Mouse (Mus musculus): ENCODE measurements around the gene Clec10a. TPM values are rescaled to one million over a fixed set of nuclear protein-coding genes. Genes with fewer than 3 reads are reported as not detected.

Gene Clec10a
- polyA plus RNA-seq, 1 experiment from 2014 or later, result 0.73 TPM

Other genes starting within 250 kb of the Clec10a start
- 79.6 and 92.2 TPM in 2 replicates for gene Gps2, start 242.3 kb upstream of the Clec10a start, polyA plus RNA-seq (2015; fragmentation: Nextera tagmentation; extraction: Ambion mirVana)
- gene Eif5a, start 234.2 kb upstream of the Clec10a start, polyA plus RNA-seq (2015; fragmentation: Nextera tagmentation; extraction: Ambion mirVana), result 1,167 and 1,257 TPM in 2 replicates
- 5.6 and 5.8 TPM in 2 replicates for gene Ybx2, start 220.4 kb upstream of the Clec10a start, polyA plus RNA-seq (2015; fragmentation: Nextera tagmentation; extraction: Ambion mirVana)
- 6.4 and 7.5 TPM in 2 replicates for gene Slc2a4, start 208.0 kb upstream of the Clec10a start, polyA plus RNA-seq (2015; fragmentation: Nextera tagmentation; extraction: Ambion mirVana)
- gene Cldn7, start 191.4 kb upstream of the Clec10a start, polyA plus RNA-seq (2015; fragmentation: Nextera tagmentation; extraction: Ambion mirVana), result 0.28 and 0.56 TPM in 2 replicates
- gene Ctdnep1, start 175.0 kb upstream of the Clec10a start, polyA plus RNA-seq (2015; fragmentation: Nextera tagmentation; extraction: Ambion mirVana), result 18.4 and 20.8 TPM in 2 replicates
- gene Elp5, start 173.7 kb upstream of the Clec10a start, polyA plus RNA-seq (2015; fragmentation: Nextera tagmentation; extraction: Ambion mirVana), result 170 and 171 TPM in 2 replicates
- gene Gabarap, start 165.1 kb upstream of the Clec10a start, polyA plus RNA-seq (2015; fragmentation: Nextera tagmentation; extraction: Ambion mirVana), result 610 and 626 TPM in 2 replicates
- gene Phf23, start 160.4 kb upstream of the Clec10a start, polyA plus RNA-seq (2015; fragmentation: Nextera tagmentation; extraction: Ambion mirVana), result 71.5 and 75.6 TPM in 2 replicates
- 35.3 and 37.5 TPM in 2 replicates for gene Dvl2, start 155.6 kb upstream of the Clec10a start, polyA plus RNA-seq (2015; fragmentation: Nextera tagmentation; extraction: Ambion mirVana)
- 57.0 and 60.7 TPM in 2 replicates for gene Acadvl, start 140.8 kb upstream of the Clec10a start, polyA plus RNA-seq (2015; fragmentation: Nextera tagmentation; extraction: Ambion mirVana)
- gene Dlg4, start 139.3 kb upstream of the Clec10a start, polyA plus RNA-seq (2015; fragmentation: Nextera tagmentation; extraction: Ambion mirVana), result 27.8 and 29.8 TPM in 2 replicates
- gene Asgr1, start 102.1 kb upstream of the Clec10a start, polyA plus RNA-seq (2015; fragmentation: Nextera tagmentation; extraction: Ambion mirVana), result 1.8 and 2.0 TPM in 2 replicates
- not detected in 2 replicates for gene Asgr2, start 63.6 kb upstream of the Clec10a start, polyA plus RNA-seq (2015; fragmentation: Nextera tagmentation; extraction: Ambion mirVana)
- 0.56 and 0.64 TPM in 2 replicates for gene Mgl2, start 25.9 kb upstream of the Clec10a start, polyA plus RNA-seq (2015; fragmentation: Nextera tagmentation; extraction: Ambion mirVana)
- gene Slc16a11, start 56.6 kb downstream of the Clec10a start, polyA plus RNA-seq (2015; fragmentation: Nextera tagmentation; extraction: Ambion mirVana), result 3.2 and 3.6 TPM in 2 replicates
- 14.9 and 17.7 TPM in 2 replicates for gene Slc16a13, start 64.9 kb downstream of the Clec10a start, polyA plus RNA-seq (2015; fragmentation: Nextera tagmentation; extraction: Ambion mirVana)
- 5.7 and 6.1 TPM in 2 replicates for gene Bcl6b, start 73.6 kb downstream of the Clec10a start, polyA plus RNA-seq (2015; fragmentation: Nextera tagmentation; extraction: Ambion mirVana)
- gene 0610010K14Rik, start 81.7 kb downstream of the Clec10a start, polyA plus RNA-seq (2015; fragmentation: Nextera tagmentation; extraction: Ambion mirVana), result 191 and 199 TPM in 2 replicates
- 12.9 and 13.0 TPM in 2 replicates for gene Gm21988, start 83.6 kb downstream of the Clec10a start, polyA plus RNA-seq (2015; fragmentation: Nextera tagmentation; extraction: Ambion mirVana)
- gene Rnasek, start 83.6 kb downstream of the Clec10a start, polyA plus RNA-seq (2015; fragmentation: Nextera tagmentation; extraction: Ambion mirVana), result 271 and 278 TPM in 2 replicates
- 0.66 and 0.79 TPM in 2 replicates for gene Alox12, start 99.2 kb downstream of the Clec10a start, polyA plus RNA-seq (2015; fragmentation: Nextera tagmentation; extraction: Ambion mirVana)
- gene Alox12e, start 166.4 kb downstream of the Clec10a start, polyA plus RNA-seq (2015; fragmentation: Nextera tagmentation; extraction: Ambion mirVana), result not detected in 2 replicates
- gene Alox15, start 195.8 kb downstream of the Clec10a start, polyA plus RNA-seq (2015; fragmentation: Nextera tagmentation; extraction: Ambion mirVana), result not detected in 2 replicates